Mouse (Mus musculus) limb, embryonic 11.5 days (tissue): ENCODE measurements around the gene Mgst1. TPM values are rescaled to one million over a fixed set of nuclear protein-coding genes. Genes with fewer than 3 reads are reported as not detected.
A peak's percentile ranks its signal among the peaks of the same experiment; 100 is the strongest.

Source experiments
- ATAC-seq: fragments of 200-750 bp; cut with Nextera tagmentation; 2 replicates; pipeline ENCODE4 v1.8.0; 2017; ENCODE audit warnings: low read depth; ENCODE audit not compliant: insufficient number of reproducible peaks, low FRiP score, low TSS enrichment
- DNase-seq: peaks from one replicate; pipeline ENCODE4 v3.0.0-alpha.2; 2015; ENCODE audit warnings: low spot score
- H3K27ac ChIP-seq: fragments of 300-500 bp; sonication (generic); replicated peaks from 2 replicates; pipeline ENCODE4 v1.5.1; 2014; ENCODE audit warnings: low read depth, mild to moderate bottlenecking, low read length
- H3K27me3 ChIP-seq: fragments of 300-500 bp; sonication (generic); 2 replicates; pipeline ENCODE4 v1.6.1; 2014; ENCODE audit warnings: mild to moderate bottlenecking, low read length, mixed read lengths; ENCODE audit not compliant: control insufficient read depth, insufficient read depth
- H3K36me3 ChIP-seq: fragments of 300-500 bp; sonication (generic); 2 replicates; pipeline ENCODE4 v1.6.1; 2014; ENCODE audit warnings: mild to moderate bottlenecking, low read length, moderate library complexity, mixed read lengths; ENCODE audit not compliant: control insufficient read depth, insufficient read depth
- H3K4me1 ChIP-seq: fragments of 300-500 bp; sonication (generic); 2 replicates; pipeline ENCODE4 v1.6.1; 2014; ENCODE audit warnings: low read length, mixed read lengths; ENCODE audit not compliant: control insufficient read depth, insufficient read depth
- H3K4me2 ChIP-seq: fragments of 300-500 bp; sonication (generic); 2 replicates; pipeline ENCODE4 v1.6.1; 2014; ENCODE audit warnings: low read depth, mild to moderate bottlenecking, moderate library complexity; ENCODE audit not compliant: severe bottlenecking
- H3K4me3 ChIP-seq: fragments of 300-500 bp; sonication (generic); 2 replicates; pipeline ENCODE4 v1.5.1; 2014; ENCODE audit warnings: low read depth, low read length
- H3K9ac ChIP-seq: fragments of 300-500 bp; sonication (generic); 2 replicates; pipeline ENCODE4 v1.6.1; 2014; ENCODE audit warnings: mild to moderate bottlenecking, low read length
- H3K9me3 ChIP-seq: fragments of 300-500 bp; sonication (generic); 2 replicates; pipeline ENCODE4 v1.6.1; 2016; ENCODE audit warnings: low read length; ENCODE audit not compliant: control insufficient read depth
- WGBS: fragments of 180-500 bp; shearing (Covaris S2); extraction: QIAGEN DNeasy Blood & Tissue Kit; methylation state at CpG from one replicate; pipeline ENCODE4 v1.1.7; 2014; 5-methylcytosine and 5-hydroxymethylcytosine counted together
- polyA plus RNA-seq: library from polyadenylated mRNA; unstranded; fragments of >200 nt; fragmentation: Nextera tagmentation; extraction: Ambion mirVana; gene quantifications from 2 replicates; pipeline ENCODE4 v1.2.1, GENCODE M21; 2014

Gene Mgst1
- polyA plus RNA-seq, 1 experiment from 2014 or later: 105 TPM

- H3K9me3 ChIP-seq: no peaks in the 10 kb centered on the region
- no peaks in the 10 kb centered on the region for H3K4me1 ChIP-seq
- no peak overlapping the region for H3K4me3 ChIP-seq
- 74% methylated on average over 15 of the region's 15 CpGs for WGBS
- DNase-seq (peak; percentile 30), ATAC-seq (peak; percentile 53; the same call in 1 of the 2 replicates)
- H3K36me3 ChIP-seq: no peaks in the 10 kb centered on the region
- H3K27me3 ChIP-seq: no peaks in the 10 kb centered on the region
- no peak overlapping the region for H3K4me2 ChIP-seq
- no peak overlapping the region for H3K27ac ChIP-seq
- H3K9ac ChIP-seq: no peak overlapping the region
Measured at GRCm38 (mm10) chr6:138171480-138172224, 31.5 kb downstream of the Mgst1 start.

Other genes starting within 250 kb of the Mgst1 start
- not detected in 2 replicates for gene Slc15a5, start 60.4 kb upstream of the Mgst1 start, polyA plus RNA-seq